Mouse (Mus musculus): ENCODE data around the gene Ipmk. TPM values are rescaled to one million over a fixed set of nuclear protein-coding genes. Genes with fewer than 3 reads are reported as not detected.

Ipmk gene
- polyA plus RNA-seq, 1 experiment from 2014 or later, result 12.0 TPM

- Histone ChIP-seq H3K4me3 (ENCODE audit: low read depth, low read length) (no peak overlapping the region), H3K27me3 (replicated peaks; ENCODE audit: insufficient read depth, low read length) (no peaks in the 10 kb centered on the region), H3K9me3 (ENCODE audit: low read length) (no peaks in the 10 kb centered on the region), H3K27ac (ENCODE audit: low read length) (no peak overlapping the region), H3K4me1 (ENCODE audit: insufficient read depth, low read depth, low read length) (no peaks in the 10 kb centered on the region), H3K9ac (replicated peaks; ENCODE audit: low read depth) (no peak overlapping the region), H3K36me3 (ENCODE audit: insufficient read depth, low read length) (no peaks in the 10 kb centered on the region), H3K4me2 (replicated peaks; ENCODE audit: low read depth, low read length) (no peak overlapping the region)
- TF ChIP-seq CTCF (IDR thresholded peaks at IDR 0.05) (no peak), EP300 (IDR thresholded peaks at IDR 0.05) (no peak)
- DNase-seq (ENCODE audit: low spot score) (no peak), ATAC-seq (no peak; the same call in 1 of the 2 replicates)
- WGBS, result 49% methylated on average over 5 of the region's 5 CpGs
Measured at GRCm38 (mm10) chr10:71421531-71421930, 74.0 kb downstream of the Ipmk start.

- no peak overlapping the region for H3K9ac ChIP-seq (replicated peaks; ENCODE audit: low read depth)
- 40% methylated on average over 14 of the region's 14 CpGs for WGBS
- TF ChIP-seq EP300 (IDR thresholded peaks at IDR 0.05), result no peak
- peak; percentile 83 for TF ChIP-seq CTCF (IDR thresholded peaks at IDR 0.05)
- no peak overlapping the region for H3K27ac ChIP-seq (ENCODE audit: low read length)
- no peaks in the 10 kb centered on the region for H3K9me3 ChIP-seq (ENCODE audit: low read length)
- DNase-seq (ENCODE audit: low spot score), result peak; percentile 52
- H3K4me2 ChIP-seq (replicated peaks; ENCODE audit: low read depth, low read length), result no peak overlapping the region
- H3K4me1 ChIP-seq (ENCODE audit: insufficient read depth, low read depth, low read length), result no peaks in the 10 kb centered on the region
- no peak overlapping the region for H3K4me3 ChIP-seq (ENCODE audit: low read depth, low read length)
- no peaks in the 10 kb centered on the region for H3K36me3 ChIP-seq (ENCODE audit: insufficient read depth, low read length)
- H3K27me3 ChIP-seq (replicated peaks; ENCODE audit: insufficient read depth, low read length), result no peaks in the 10 kb centered on the region
- ATAC-seq, result no peak
Measured at GRCm38 (mm10) chr10:71422047-71423037, 74.8 kb downstream of the Ipmk start.

GRCm38 (mm10) chr10:71426740-71427139, 79.2 kb downstream of the Ipmk start:
- H3K4me1 ChIP-seq (ENCODE audit: insufficient read depth, low read depth, low read length), result no peaks in the 10 kb centered on the region
- no peak for DNase-seq (ENCODE audit: low spot score)
- H3K4me2 ChIP-seq (replicated peaks; ENCODE audit: low read depth, low read length), result no peak overlapping the region
- ATAC-seq, result no peak
- H3K36me3 ChIP-seq (ENCODE audit: insufficient read depth, low read length), result no peaks in the 10 kb centered on the region
- H3K27ac ChIP-seq (ENCODE audit: low read length), result no peak overlapping the region
- TF ChIP-seq CTCF (IDR thresholded peaks at IDR 0.05) (no peak), EP300 (IDR thresholded peaks at IDR 0.05) (no peak)
- no peaks in the 10 kb centered on the region for H3K9me3 ChIP-seq (ENCODE audit: low read length)
- WGBS, result 46% methylated on average over 6 of the region's 6 CpGs
- H3K9ac ChIP-seq (replicated peaks; ENCODE audit: low read depth), result no peak overlapping the region
- no peak overlapping the region for H3K4me3 ChIP-seq (ENCODE audit: low read depth, low read length)
- no peaks in the 10 kb centered on the region for H3K27me3 ChIP-seq (replicated peaks; ENCODE audit: insufficient read depth, low read length)

GRCm38 (mm10) chr10:71427381-71427780, 79.8 kb downstream of the Ipmk start:
- DNase-seq (ENCODE audit: low spot score) (no peak), ATAC-seq (no peak)
- Histone ChIP-seq H3K9ac (replicated peaks; ENCODE audit: low read depth) (no peak overlapping the region), H3K27ac (ENCODE audit: low read length) (no peak overlapping the region), H3K4me3 (ENCODE audit: low read depth, low read length) (no peak overlapping the region), H3K4me2 (replicated peaks; ENCODE audit: low read depth, low read length) (no peak overlapping the region), H3K4me1 (ENCODE audit: insufficient read depth, low read depth, low read length) (no peaks in the 10 kb centered on the region), H3K9me3 (ENCODE audit: low read length) (no peaks in the 10 kb centered on the region), H3K36me3 (ENCODE audit: insufficient read depth, low read length) (no peaks in the 10 kb centered on the region), H3K27me3 (replicated peaks; ENCODE audit: insufficient read depth, low read length) (no peaks in the 10 kb centered on the region)
- 30% methylated on average over 10 of the region's 10 CpGs for WGBS
- TF ChIP-seq EP300 (IDR thresholded peaks at IDR 0.05), result no peak
- no peak for TF ChIP-seq CTCF (IDR thresholded peaks at IDR 0.05)

GRCm38 (mm10) chr10:71428246-71428864, 80.8 kb downstream of the Ipmk start:
- TF ChIP-seq CTCF (IDR thresholded peaks at IDR 0.05), result 0 out of 2 replicates have a peak, but pooled peaks have one; percentile 8
- no peak for TF ChIP-seq EP300 (IDR thresholded peaks at IDR 0.05)
- WGBS, result 54% methylated on average over 13 of the region's 13 CpGs
- H3K4me3 ChIP-seq (ENCODE audit: low read depth, low read length), result no peak overlapping the region
- H3K4me1 ChIP-seq (ENCODE audit: insufficient read depth, low read depth, low read length), result no peaks in the 10 kb centered on the region
- H3K9ac ChIP-seq (replicated peaks; ENCODE audit: low read depth), result no peak overlapping the region
- ATAC-seq (no peak), DNase-seq (ENCODE audit: low spot score) (no peak)
- H3K4me2 ChIP-seq (replicated peaks; ENCODE audit: low read depth, low read length), result no peak overlapping the region
- no peaks in the 10 kb centered on the region for H3K27me3 ChIP-seq (replicated peaks; ENCODE audit: insufficient read depth, low read length)
- no peak overlapping the region for H3K27ac ChIP-seq (ENCODE audit: low read length)
- no peaks in the 10 kb centered on the region for H3K36me3 ChIP-seq (ENCODE audit: insufficient read depth, low read length)
- no peaks in the 10 kb centered on the region for H3K9me3 ChIP-seq (ENCODE audit: low read length)

- Histone ChIP-seq H3K9ac (replicated peaks; ENCODE audit: low read depth) (no peak overlapping the region), H3K4me2 (replicated peaks; ENCODE audit: low read depth, low read length) (no peak overlapping the region), H3K27me3 (replicated peaks; ENCODE audit: insufficient read depth, low read length) (no peaks in the 10 kb centered on the region), H3K4me3 (ENCODE audit: low read depth, low read length) (no peak overlapping the region), H3K36me3 (ENCODE audit: insufficient read depth, low read length) (no peaks in the 10 kb centered on the region), H3K27ac (ENCODE audit: low read length) (no peak overlapping the region), H3K9me3 (ENCODE audit: low read length) (no peaks in the 10 kb centered on the region), H3K4me1 (ENCODE audit: insufficient read depth, low read depth, low read length) (no peaks in the 10 kb centered on the region)
- no peak for DNase-seq (ENCODE audit: low spot score)
- TF ChIP-seq CTCF (IDR thresholded peaks at IDR 0.05), result 0 out of 2 replicates have a peak, but pooled peaks have one; percentile 12
- no peak for TF ChIP-seq EP300 (IDR thresholded peaks at IDR 0.05)
- ATAC-seq, result no peak
- 93% methylated on average over 6 of the region's 6 CpGs for WGBS
Measured at GRCm38 (mm10) chr10:71430661-71431060, 83.1 kb downstream of the Ipmk start.
